Mouse (Mus musculus) neural tube, embryonic 11.5 days (tissue): ENCODE data around the gene Acad11. TPM values are rescaled to one million over a fixed set of nuclear protein-coding genes. Genes with fewer than 3 reads are reported as not detected.

Experiments used
- ATAC-seq: fragments of 200-750 bp; cut with Nextera tagmentation; 2 replicates; pipeline ENCODE4 v1.8.0; 2017; ENCODE audit warnings: moderate number of reproducible peaks, mild to moderate bottlenecking, moderate TSS enrichment, moderate library complexity; ENCODE audit not compliant: insufficient read depth, low FRiP score, low TSS enrichment
- DNase-seq: peaks from one replicate; pipeline ENCODE4 v3.0.0-alpha.2; 2015; ENCODE audit warnings: low spot score
- H3K27ac ChIP-seq: fragments of 300-500 bp; sonication (generic); 2 replicates; pipeline ENCODE4 v1.5.1; 2014; ENCODE audit warnings: low read depth, mild to moderate bottlenecking, low read length
- H3K27me3 ChIP-seq: fragments of 300-500 bp; sonication (generic); 2 replicates; pipeline ENCODE4 v1.6.1; 2014; ENCODE audit warnings: mild to moderate bottlenecking, low read length, mixed read lengths; ENCODE audit not compliant: control insufficient read depth, insufficient read depth
- H3K36me3 ChIP-seq: fragments of 300-500 bp; sonication (generic); 2 replicates; pipeline ENCODE4 v1.6.1; 2014; ENCODE audit warnings: mild to moderate bottlenecking, low read length, moderate library complexity, mixed read lengths; ENCODE audit not compliant: control insufficient read depth, insufficient read depth
- H3K4me1 ChIP-seq: fragments of 300-500 bp; sonication (generic); 2 replicates; pipeline ENCODE4 v1.6.1; 2014; ENCODE audit warnings: low read length, mixed read lengths; ENCODE audit not compliant: control insufficient read depth, insufficient read depth
- H3K4me2 ChIP-seq: fragments of 300-500 bp; sonication (generic); 2 replicates; pipeline ENCODE4 v1.6.1; 2014; ENCODE audit warnings: low read depth, mild to moderate bottlenecking, moderate library complexity
- H3K4me3 ChIP-seq: fragments of 300-500 bp; sonication (generic); 2 replicates; pipeline ENCODE4 v1.5.1; 2014; ENCODE audit warnings: low read depth, low read length
- H3K9ac ChIP-seq: fragments of 300-500 bp; sonication (generic); 2 replicates; pipeline ENCODE4 v1.6.1; 2014; ENCODE audit warnings: mild to moderate bottlenecking, low read length
- H3K9me3 ChIP-seq: fragments of 300-500 bp; sonication (generic); 2 replicates; pipeline ENCODE4 v1.6.1; 2016; ENCODE audit warnings: low read length; ENCODE audit not compliant: control insufficient read depth
- WGBS: fragments of 180-500 bp; shearing (Covaris S2); extraction: QIAGEN DNeasy Blood & Tissue Kit; methylation state at CpG from one replicate; pipeline ENCODE4 v1.1.7; 2014; 5-methylcytosine and 5-hydroxymethylcytosine counted together
- polyA plus RNA-seq: library from polyadenylated mRNA; unstranded; fragments of >200 nt; fragmentation: Nextera tagmentation; extraction: Ambion mirVana; gene quantifications from 2 replicates; pipeline ENCODE4 v1.2.1, GENCODE M21; 2014

The Acad11 gene
- polyA plus RNA-seq, 1 experiment from 2014 or later = 8.1 TPM

DNA sequence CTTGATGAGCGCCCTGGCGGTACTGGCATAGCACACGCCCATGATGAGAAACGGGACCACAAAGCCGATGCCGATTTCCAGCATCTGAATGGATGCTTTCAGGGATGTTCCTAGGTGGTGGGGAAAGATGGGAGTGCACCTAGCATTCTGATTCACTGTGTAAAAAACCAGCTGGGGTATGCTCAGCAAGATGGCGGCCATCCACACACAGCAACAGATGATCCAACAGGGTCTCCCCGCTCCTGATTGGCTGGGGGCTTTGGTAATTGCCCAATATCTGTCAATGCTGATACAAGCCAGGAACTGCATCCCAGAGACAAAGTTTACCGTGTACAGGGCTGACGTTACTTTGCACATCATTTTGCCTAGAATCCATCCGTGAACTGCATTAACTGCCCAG lies 35.9 kb downstream of the Acad11 start:
- no peaks in the 10 kb centered on the region for H3K4me1 ChIP-seq
- H3K4me2 ChIP-seq = no peak overlapping the region
- no peak overlapping the region for H3K27ac ChIP-seq
- ATAC-seq = no peak
- H3K9ac ChIP-seq = no peak overlapping the region
- H3K9me3 ChIP-seq = no peaks in the 10 kb centered on the region
- no peak overlapping the region for H3K4me3 ChIP-seq
- DNase-seq = no peak
- H3K36me3 ChIP-seq = no peaks in the 10 kb centered on the region
- no peaks in the 10 kb centered on the region for H3K27me3 ChIP-seq
- 93% methylated on average over 11 of the region's 11 CpGs for WGBS

DNA sequence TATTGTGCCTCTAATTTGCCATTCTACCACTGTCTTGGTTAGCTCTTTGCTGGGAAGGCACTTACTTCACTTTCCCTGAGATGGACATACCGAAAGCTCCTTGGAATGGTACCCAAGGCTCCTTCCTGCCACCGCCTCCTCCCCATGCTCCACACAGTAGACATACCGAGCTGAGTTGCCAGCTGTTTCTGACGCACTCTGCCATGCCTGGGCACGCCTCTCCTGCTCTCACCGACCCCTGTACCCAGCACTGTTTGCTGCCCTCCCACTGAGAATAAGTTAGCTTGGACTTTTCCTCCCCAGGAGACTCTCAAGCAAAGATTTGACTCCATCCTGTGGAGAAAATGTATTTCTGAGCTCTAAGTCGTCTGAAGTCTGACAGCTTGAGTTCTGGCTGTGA lies 37.6 kb downstream of the Acad11 start:
- ATAC-seq (no peak), DNase-seq (no peak)
- WGBS = 62% methylated on average over 7 of the region's 7 CpGs
- H3K27me3 ChIP-seq = no peaks in the 10 kb centered on the region
- H3K27ac ChIP-seq = no peak overlapping the region
- no peaks in the 10 kb centered on the region for H3K36me3 ChIP-seq
- no peaks in the 10 kb centered on the region for H3K4me1 ChIP-seq
- no peak overlapping the region for H3K4me2 ChIP-seq
- H3K9me3 ChIP-seq = no peaks in the 10 kb centered on the region
- H3K4me3 ChIP-seq = no peak overlapping the region
- no peak overlapping the region for H3K9ac ChIP-seq

DNA sequence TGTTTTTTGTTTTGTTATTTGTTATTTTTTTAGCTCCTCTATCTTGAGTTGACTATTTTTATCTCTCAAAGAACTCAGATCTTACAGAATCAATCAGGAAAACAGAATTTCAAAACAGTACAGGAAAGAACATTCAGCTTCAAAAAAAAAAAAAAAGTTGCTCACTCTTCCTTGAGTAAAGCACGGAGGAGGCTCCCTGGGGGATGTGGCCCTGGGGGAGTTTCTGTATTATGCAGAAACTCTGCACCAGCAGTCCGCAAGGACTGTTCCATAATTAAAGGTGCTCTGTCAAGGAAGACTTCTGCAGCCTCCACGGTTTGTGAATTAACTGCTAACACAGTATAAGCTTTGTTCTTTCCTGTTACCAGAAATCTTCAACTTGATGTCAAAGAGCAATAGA lies 38.3 kb downstream of the Acad11 start:
- Histone ChIP-seq H3K9me3 (no peaks in the 10 kb centered on the region), H3K27me3 (no peaks in the 10 kb centered on the region), H3K36me3 (no peaks in the 10 kb centered on the region), H3K4me1 (no peaks in the 10 kb centered on the region), H3K4me3 (no peak overlapping the region), H3K9ac (no peak overlapping the region), H3K27ac (no peak overlapping the region), H3K4me2 (no peak overlapping the region)
- ATAC-seq = no peak
- WGBS = 43% methylated on average over 3 of the region's 3 CpGs
- DNase-seq = no peak

DNA sequence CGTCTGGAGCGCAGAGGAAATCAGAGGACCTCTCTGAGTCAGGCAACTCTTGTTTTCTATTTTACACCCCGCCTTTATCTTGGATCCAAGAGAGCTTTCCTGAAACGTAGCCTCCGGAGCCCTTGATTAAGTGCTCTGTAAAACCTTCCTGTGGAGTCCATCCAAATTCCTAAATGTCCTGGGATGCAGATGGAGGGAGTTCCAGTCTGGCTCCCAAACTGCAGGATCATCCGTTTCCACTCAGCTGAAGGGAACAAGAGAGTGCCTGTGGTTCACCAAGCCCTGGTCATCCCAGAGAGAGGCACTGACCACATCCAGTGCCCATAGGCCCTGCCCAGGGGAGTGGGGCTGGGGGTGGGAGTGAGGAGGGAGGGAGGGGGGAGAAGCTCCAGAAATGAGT lies 39.1 kb downstream of the Acad11 start:
- Histone ChIP-seq H3K36me3 (no peaks in the 10 kb centered on the region), H3K4me1 (no peaks in the 10 kb centered on the region), H3K9me3 (no peaks in the 10 kb centered on the region), H3K27me3 (no peaks in the 10 kb centered on the region), H3K4me2 (no peak overlapping the region), H3K9ac (no peak overlapping the region), H3K4me3 (no peak overlapping the region), H3K27ac (no peak overlapping the region)
- no peak for DNase-seq
- WGBS = 40% methylated on average over 6 of the region's 6 CpGs
- ATAC-seq = no peak

DNA sequence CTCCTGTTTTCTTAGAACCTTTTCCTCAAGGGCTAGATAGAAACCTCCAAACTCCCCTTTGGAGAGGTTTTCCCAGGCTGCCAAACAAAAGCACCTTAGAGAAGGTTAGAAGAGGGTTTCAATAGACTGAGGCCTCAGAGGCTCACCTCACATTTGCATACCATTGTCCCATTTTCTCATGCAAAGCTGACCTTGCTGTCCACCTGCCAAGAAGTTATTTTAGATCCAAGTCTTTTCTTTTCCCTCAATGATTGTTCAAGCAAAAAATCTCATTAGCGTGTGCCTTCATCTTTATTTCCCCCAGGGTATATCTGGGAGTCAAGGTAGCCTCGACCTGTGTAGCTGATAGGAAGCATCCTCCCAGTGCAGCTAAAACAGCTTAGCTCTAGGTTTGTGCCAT lies 39.7 kb downstream of the Acad11 start:
- no peak overlapping the region for H3K9ac ChIP-seq
- H3K36me3 ChIP-seq = no peaks in the 10 kb centered on the region
- no peak for DNase-seq
- no peak overlapping the region for H3K4me3 ChIP-seq
- no peaks in the 10 kb centered on the region for H3K27me3 ChIP-seq
- WGBS = 43% methylated on average over 2 of the region's 2 CpGs
- H3K4me2 ChIP-seq = no peak overlapping the region
- no peaks in the 10 kb centered on the region for H3K4me1 ChIP-seq
- no peak for ATAC-seq
- no peaks in the 10 kb centered on the region for H3K9me3 ChIP-seq
- no peak overlapping the region for H3K27ac ChIP-seq

DNA sequence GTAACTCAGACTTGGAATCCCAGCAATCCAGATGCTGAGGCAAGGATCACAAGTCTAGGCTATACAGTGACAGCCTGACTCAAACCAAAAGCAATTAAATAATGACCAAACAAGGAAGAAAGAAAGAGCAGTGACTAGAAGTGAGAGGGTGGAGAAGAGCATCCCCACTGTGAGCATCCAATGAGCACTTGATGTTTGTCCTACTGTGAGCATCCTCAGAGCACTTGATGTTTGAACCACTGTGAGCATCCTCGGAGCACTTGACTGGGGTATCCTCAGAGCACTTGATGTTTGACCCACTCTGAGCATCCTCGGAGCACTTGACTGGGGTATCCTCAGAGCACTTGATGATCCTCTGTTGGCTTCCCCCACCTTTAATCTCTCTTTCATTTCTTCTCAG lies 41.8 kb downstream of the Acad11 start:
- H3K4me1 ChIP-seq = no peaks in the 10 kb centered on the region
- H3K36me3 ChIP-seq = no peaks in the 10 kb centered on the region
- H3K9me3 ChIP-seq = no peaks in the 10 kb centered on the region
- no peak for ATAC-seq
- H3K4me2 ChIP-seq = no peak overlapping the region
- no peak overlapping the region for H3K9ac ChIP-seq
- WGBS = 85% methylated on average over 2 of the region's 2 CpGs
- H3K27me3 ChIP-seq = no peaks in the 10 kb centered on the region
- no peak overlapping the region for H3K27ac ChIP-seq
- no peak overlapping the region for H3K4me3 ChIP-seq
- DNase-seq = no peak

DNA sequence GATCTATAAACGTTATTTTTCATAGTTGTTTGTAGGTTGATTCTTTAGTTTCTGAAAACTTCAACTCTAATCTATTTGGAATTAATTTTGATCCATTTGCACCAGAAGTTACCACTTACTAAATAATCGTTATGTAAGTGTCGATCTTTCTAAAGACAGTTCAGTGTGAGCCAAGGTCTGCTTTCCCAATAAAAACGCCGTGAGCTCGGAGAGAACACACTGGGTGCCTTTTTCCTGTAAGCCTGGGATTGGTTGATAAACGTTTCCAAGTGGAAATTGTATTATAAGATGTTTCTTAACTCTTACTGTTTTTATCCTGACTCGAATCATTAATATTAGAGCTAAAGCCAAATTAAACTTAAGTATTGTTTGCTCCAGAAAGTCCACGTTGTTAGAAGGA lies 43.8 kb downstream of the Acad11 start:
- 85% methylated on average over 9 of the region's 9 CpGs for WGBS
- H3K4me2 ChIP-seq = no peak overlapping the region
- H3K27me3 ChIP-seq = no peaks in the 10 kb centered on the region
- H3K27ac ChIP-seq = no peak overlapping the region
- ATAC-seq (no peak), DNase-seq (no peak)
- H3K9ac ChIP-seq = no peak overlapping the region
- no peaks in the 10 kb centered on the region for H3K4me1 ChIP-seq
- no peak overlapping the region for H3K4me3 ChIP-seq
- no peaks in the 10 kb centered on the region for H3K9me3 ChIP-seq
- H3K36me3 ChIP-seq = no peaks in the 10 kb centered on the region

DNA sequence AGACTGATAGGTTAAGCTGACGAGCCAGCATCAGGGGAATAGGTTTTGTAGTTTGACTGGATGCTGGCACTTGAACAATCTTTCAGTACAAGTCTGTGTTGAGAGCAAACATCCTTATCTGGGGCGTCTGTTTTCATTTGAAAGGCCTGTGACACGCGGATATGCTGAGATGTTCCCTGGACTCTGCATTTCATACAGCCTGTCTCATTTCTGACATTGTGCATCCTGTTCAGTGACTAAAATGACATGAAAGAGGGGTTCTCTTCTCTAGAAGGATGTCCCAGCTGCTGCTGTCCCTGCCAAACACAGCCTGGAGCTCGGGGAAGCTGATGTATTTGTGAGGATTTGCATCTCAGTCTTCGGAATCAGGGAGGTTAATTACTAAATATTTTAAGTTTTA lies 44.3 kb downstream of the Acad11 start:
- ATAC-seq (no peak), DNase-seq (no peak)
- no peak overlapping the region for H3K27ac ChIP-seq
- no peaks in the 10 kb centered on the region for H3K4me1 ChIP-seq
- H3K9ac ChIP-seq = no peak overlapping the region
- no peaks in the 10 kb centered on the region for H3K9me3 ChIP-seq
- no peaks in the 10 kb centered on the region for H3K27me3 ChIP-seq
- no peak overlapping the region for H3K4me3 ChIP-seq
- 85% methylated on average over 6 of the region's 6 CpGs for WGBS
- H3K36me3 ChIP-seq = no peaks in the 10 kb centered on the region
- no peak overlapping the region for H3K4me2 ChIP-seq

DNA sequence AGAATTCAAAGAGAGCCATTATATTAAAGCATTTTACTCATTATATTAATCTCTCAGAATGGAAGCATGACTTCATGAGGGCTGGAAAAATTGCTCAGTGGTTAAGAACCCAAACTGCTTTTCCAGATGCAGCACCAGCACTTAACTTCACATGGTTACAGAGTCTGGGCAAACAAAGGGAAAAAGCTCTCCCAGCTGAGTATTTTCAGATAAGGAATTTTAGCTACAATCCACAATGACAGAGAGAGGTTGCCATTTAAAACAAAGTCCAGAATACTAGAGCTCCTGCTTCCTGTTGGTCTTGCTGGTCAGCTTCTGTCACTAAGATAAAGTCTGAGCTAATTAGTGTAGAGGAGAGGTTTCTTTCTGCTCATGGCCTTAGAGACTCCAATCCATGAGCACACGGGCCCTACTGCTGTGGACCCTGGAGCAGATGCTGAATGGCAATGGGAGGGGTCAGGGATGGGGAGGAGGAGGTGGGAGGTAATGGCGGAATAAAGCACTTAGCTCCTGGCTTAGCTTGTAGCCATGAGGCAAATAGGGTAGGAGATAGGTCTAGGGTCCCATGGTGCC lies 45.5 kb downstream of the Acad11 start:
- Histone ChIP-seq H3K36me3 (no peaks in the 10 kb centered on the region), H3K4me3 (no peak overlapping the region), H3K4me2 (no peak overlapping the region), H3K27ac (no peak overlapping the region), H3K9me3 (no peaks in the 10 kb centered on the region), H3K9ac (no peak overlapping the region), H3K27me3 (no peaks in the 10 kb centered on the region), H3K4me1 (no peaks in the 10 kb centered on the region)
- WGBS = 66% methylated on average over 2 of the region's 2 CpGs
- no peak for ATAC-seq
- no peak for DNase-seq
